Mouse (Mus musculus): Measurements from ENCODE around the gene Shpk.

Shpk gene

GRCm38 (mm10) chr11:73261385-73261784 lies 62.1 kb downstream of the Shpk start:
- DNase-seq (ENCODE audit: extremely low spot score, low read depth, low spot score): no peak

- DNase-seq (ENCODE audit: extremely low spot score, low read depth, low spot score): no peak
Measured at GRCm38 (mm10) chr11:73267267-73267666, 68.0 kb downstream of the Shpk start, which contains the start of gene Trpv3. Gene Trpv3 (plus strand): TSS chr11:73267388.
